Mouse (Mus musculus): ENCODE results near the gene Enoph1.

DNA sequence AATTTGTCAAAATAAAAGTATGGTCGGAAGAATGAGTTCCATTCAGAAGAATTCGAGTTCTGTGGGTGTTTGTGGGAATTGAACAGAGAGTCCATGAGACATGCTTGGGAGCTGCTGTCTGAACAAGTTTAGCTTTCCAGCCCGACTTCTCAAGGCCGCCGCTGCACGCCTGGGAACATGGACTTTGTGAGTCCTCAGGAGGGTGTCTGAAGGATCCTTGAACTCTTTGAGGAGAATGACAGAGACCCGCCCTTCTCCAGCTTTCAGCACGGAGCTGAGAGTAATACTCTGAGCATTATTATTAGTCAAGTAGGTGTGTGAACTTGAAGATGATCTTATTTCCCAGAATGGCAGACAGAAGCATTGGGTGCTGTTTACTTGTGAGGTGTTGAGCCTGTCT, 2.7 kb downstream of the Enoph1 start:
- no peak for TF ChIP-seq MYOD1 (IDR thresholded peaks at IDR 0.05; ENCODE audit: control insufficient read depth in 1 of 3, insufficient read length in 2 of 3, low read depth in 2 of 3)
- TF ChIP-seq POLR2AphosphoS2 (IDR thresholded peaks at IDR 0.05; ENCODE audit: insufficient read length, low read depth): no peak
- TF ChIP-seq POLR2A (IDR thresholded peaks at IDR 0.05; ENCODE audit: insufficient read length, low read depth): no peak
- TF ChIP-seq TCF12 (IDR thresholded peaks at IDR 0.05; ENCODE audit: insufficient read depth, poor library complexity, severe bottlenecking): no peak
- no peak for TF ChIP-seq MYOG (IDR thresholded peaks at IDR 0.05; ENCODE audit: control insufficient read depth in 1 of 3, insufficient read depth in 1 of 3, insufficient read length in 2 of 3, low read depth in 2 of 3)
- TF ChIP-seq MAX (IDR thresholded peaks at IDR 0.05; ENCODE audit: low read depth): no peak
- TF ChIP-seq USF1 (IDR thresholded peaks at IDR 0.05; ENCODE audit: low read depth): no peak
- no peak for TF ChIP-seq CEBPB (IDR thresholded peaks at IDR 0.05; ENCODE audit: insufficient read depth, poor library complexity, severe bottlenecking)
- no peak for TF ChIP-seq E2F4 (IDR thresholded peaks at IDR 0.05; ENCODE audit: insufficient read depth)
- no peak for TF ChIP-seq SRF (IDR thresholded peaks at IDR 0.05; ENCODE audit: control insufficient read depth, insufficient read length, low read depth)
- no peak for TF ChIP-seq TCF3 (IDR thresholded peaks at IDR 0.05; ENCODE audit: insufficient read length, low read depth)
- no peak for TF ChIP-seq REST (IDR thresholded peaks at IDR 0.05; ENCODE audit: insufficient read depth, insufficient read length)
